Mouse (Mus musculus): ENCODE data around the gene Gm36176. TPM values are rescaled to one million over a fixed set of nuclear protein-coding genes. Genes with fewer than 3 reads are reported as not detected.
A peak's percentile ranks its signal among the peaks of the same experiment; 100 is the strongest.
"Not testable (repeated sequence)": the region's sequence is repeated elsewhere in the genome, so short reads cannot be mapped to it uniquely, and the experiment has no call there.

Gene Gm36176
- not detected in 2 replicates for total RNA-seq (2015; ENCODE audit: low replicate concordance)
- total RNA-seq (2017; ENCODE audit: low replicate concordance): not detected in 2 replicates

DNA sequence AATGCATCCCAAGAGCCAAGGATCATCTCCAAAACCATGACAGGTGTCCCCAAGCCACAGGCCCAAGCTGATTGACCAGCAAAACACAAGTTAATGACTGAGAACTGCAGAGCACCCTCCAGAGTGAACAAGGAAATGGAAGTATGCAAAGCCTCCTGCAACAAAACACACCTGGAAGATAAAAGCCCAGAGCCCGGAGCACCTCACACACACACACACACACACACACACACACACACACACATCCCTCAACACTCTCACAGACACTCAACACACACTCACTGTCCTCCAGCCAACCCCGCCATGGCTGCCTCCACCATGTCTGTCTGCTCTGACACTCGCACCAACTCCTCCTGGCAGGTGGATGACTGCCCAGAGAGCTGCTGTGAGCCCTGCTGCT lies at the start of gene Gm36176:
Gene Gm36176, plus strand, starts transcription at position 301 of the 400 bp plus-strand sequence.
- no peak for ATAC-seq (replicated peaks; ENCODE audit: low FRiP score, poor library complexity, severe bottlenecking)

- no peak for ATAC-seq (replicated peaks; ENCODE audit: low FRiP score, poor library complexity, severe bottlenecking)
Observed at GRCm38 (mm10) chr10:77797677-77798076, 48.9 kb upstream of the Gm36176 start.

DNA sequence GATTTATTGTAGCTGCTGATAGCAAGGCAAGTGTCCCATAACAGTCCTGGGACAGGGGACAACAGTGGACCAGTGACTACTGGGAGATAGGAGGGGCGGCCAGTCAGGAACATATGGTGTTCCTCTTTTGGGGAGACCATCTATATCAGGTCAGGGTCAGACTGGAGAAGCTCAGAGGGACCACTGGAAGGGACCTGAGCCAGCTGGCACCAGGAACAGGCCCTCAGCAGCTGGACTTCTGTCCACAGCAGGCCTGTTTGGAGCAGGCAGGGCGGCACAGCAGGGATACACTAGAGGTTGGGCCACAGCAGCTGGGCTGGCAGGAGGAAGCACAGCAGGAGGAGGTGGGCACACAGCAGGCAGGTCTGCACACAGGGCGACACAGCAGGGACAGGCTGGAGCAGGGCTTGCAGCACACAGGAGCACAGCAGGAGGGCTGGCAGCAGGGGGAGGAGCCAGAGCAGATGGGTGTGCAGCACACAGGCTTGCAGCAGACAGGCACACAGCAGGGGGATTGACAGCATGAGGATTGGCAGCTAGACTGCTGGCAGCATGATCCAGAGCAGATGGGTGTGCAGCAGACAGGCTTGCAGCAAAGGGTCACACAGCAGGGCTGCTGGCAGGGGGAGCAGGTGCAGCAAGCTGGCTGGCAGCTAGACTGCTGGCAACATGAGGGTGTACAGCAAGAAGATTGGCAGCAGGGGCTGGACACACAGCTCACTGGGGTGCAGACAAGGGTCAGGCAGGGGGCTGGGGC lies 48.3 kb upstream of the Gm36176 start:
- not testable (repeated sequence) for ATAC-seq (replicated peaks; ENCODE audit: low FRiP score, poor library complexity, severe bottlenecking)

GRCm38 (mm10) chr10:77798921-77799508 lies 47.6 kb upstream of the Gm36176 start, which contains the start of gene Gm19668:
Gm19668 (minus strand) TSS chr10:77799133.
- ATAC-seq (replicated peaks; ENCODE audit: low FRiP score, poor library complexity, severe bottlenecking): no peak

GRCm38 (mm10) chr10:77804095-77804494 lies 42.5 kb upstream of the Gm36176 start:
- ATAC-seq (replicated peaks; ENCODE audit: low FRiP score, poor library complexity, severe bottlenecking): no peak

- ATAC-seq (replicated peaks; ENCODE audit: low FRiP score, poor library complexity, severe bottlenecking): no peak
Observed at GRCm38 (mm10) chr10:77811743-77812142, 34.9 kb upstream of the Gm36176 start, which contains the start of gene Gm9507. Gm9507 (minus strand) TSS chr10:77811843.

GRCm38 (mm10) chr10:77814382-77814781 lies 32.2 kb upstream of the Gm36176 start, which contains the start of gene Gm2696:
Gm2696 (plus strand) TSS chr10:77814682.
- no peak for ATAC-seq (replicated peaks; ENCODE audit: low FRiP score, poor library complexity, severe bottlenecking)

GRCm38 (mm10) chr10:77815514-77815913 lies 31.1 kb upstream of the Gm36176 start:
- no peak for ATAC-seq (replicated peaks; ENCODE audit: low FRiP score, poor library complexity, severe bottlenecking)

GRCm38 (mm10) chr10:77818523-77818922 lies 28.1 kb upstream of the Gm36176 start:
- ATAC-seq (replicated peaks; ENCODE audit: low FRiP score, poor library complexity, severe bottlenecking): no peak

DNA sequence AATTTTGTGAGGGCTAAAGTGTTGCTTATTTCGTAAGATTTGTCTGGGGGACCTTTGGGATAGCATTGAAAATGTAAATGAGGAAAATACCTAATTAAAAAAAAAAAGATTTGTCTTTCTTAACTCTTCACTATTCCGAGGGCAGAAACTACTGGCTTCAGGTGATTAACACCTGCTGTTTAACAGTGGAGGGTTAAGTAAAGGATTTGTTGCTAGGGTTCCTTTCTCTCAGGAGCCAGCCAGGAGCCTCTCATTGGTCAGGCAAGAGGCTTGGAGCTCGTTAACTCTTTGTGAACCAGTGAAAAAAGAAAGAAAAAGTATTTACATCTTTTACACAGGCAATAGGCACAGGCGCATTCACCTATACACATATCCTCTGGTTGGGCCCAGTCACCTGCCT lies 27.4 kb upstream of the Gm36176 start:
- ATAC-seq (replicated peaks; ENCODE audit: low FRiP score, poor library complexity, severe bottlenecking): no peak

DNA sequence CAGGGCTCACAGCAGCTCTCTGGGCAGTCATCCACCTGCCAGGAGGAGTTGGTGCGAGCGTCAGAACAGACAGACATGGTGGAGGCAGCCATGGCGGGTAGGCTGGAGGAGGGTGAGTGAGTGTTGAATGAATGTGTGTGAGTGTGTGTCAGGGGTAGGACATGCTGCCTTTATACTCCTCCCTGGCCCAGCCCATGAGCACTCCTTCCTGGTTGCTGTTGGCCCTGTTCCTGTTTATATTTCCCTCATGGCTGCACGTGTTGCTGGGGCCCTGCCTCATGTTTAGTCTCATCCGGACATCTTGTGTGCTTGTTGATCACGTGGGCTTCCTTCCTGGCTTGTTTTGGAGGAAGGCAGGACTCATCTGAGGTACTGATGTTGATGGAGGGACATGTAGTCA lies 19.7 kb upstream of the Gm36176 start, which contains the start of gene Krtap10-4:
Gene Krtap10-4, minus strand, starts transcription at position 145 of the 400 bp plus-strand sequence.
- no peak for ATAC-seq (replicated peaks; ENCODE audit: low FRiP score, poor library complexity, severe bottlenecking)

DNA sequence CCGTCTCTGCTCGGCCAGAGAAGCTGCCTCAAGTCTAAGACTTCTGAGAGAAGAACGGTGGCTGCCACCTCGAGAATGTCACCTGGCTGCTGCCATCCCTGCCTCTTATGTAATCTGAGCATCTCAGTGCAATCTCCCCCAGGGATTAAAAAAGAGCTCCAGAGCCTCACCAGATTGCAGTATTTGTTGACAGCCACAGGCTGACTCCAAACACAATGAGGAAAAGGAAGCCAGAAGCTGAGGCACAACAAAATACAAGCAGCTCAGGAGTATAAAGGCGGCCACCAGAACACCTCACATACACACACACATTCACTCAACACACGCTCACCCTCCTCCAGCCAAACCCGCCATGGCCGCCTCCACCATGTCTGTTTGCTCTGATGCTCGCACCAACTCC lies 11.0 kb upstream of the Gm36176 start, which contains the start of gene Krtap10-10:
Gene Krtap10-10, plus strand, starts transcription at position 301 of the 400 bp plus-strand sequence.
- no peak for ATAC-seq (replicated peaks; ENCODE audit: low FRiP score, poor library complexity, severe bottlenecking)

GRCm38 (mm10) chr10:77839006-77839405 lies 7.6 kb upstream of the Gm36176 start:
- ATAC-seq (replicated peaks; ENCODE audit: low FRiP score, poor library complexity, severe bottlenecking): no peak

DNA sequence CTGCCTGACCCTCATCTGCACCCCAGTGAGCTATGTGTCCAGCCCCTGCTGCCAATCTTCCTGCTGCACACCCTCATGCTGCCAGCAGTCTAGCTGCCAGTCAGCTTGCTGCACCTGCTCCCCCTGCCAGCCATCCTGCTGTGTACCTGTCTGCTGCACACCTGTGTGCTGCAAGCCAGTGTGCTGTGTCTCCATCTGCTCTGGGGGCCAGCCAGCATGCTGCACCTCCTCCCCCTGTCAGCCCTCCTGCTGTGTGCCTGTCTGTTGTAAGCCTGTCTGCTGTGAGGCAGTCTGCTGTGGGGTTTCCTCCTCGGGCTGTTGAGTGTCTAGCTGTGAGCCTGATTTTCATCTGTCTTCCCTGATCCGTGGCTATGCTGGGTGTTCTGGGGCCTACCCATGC lies 358 bp downstream of the Gm36176 start:
- no peak for ATAC-seq (replicated peaks; ENCODE audit: low FRiP score, poor library complexity, severe bottlenecking)

GRCm38 (mm10) chr10:77847538-77847937 lies 935 bp downstream of the Gm36176 start:
- 0 out of 2 replicates have a peak, but pooled peaks have one; percentile 19 for ATAC-seq (replicated peaks; ENCODE audit: low FRiP score, poor library complexity, severe bottlenecking)

- ATAC-seq (replicated peaks; ENCODE audit: low FRiP score, poor library complexity, severe bottlenecking): no peak
Observed at GRCm38 (mm10) chr10:77852559-77852958, 6.0 kb downstream of the Gm36176 start, which contains the start of gene Gm10318. Gm10318 (plus strand) TSS chr10:77852859.

GRCm38 (mm10) chr10:77861675-77862074 lies 15.1 kb downstream of the Gm36176 start, which contains the start of gene Gm3285:
Gm3285 (plus strand) TSS chr10:77861975.
- ATAC-seq (replicated peaks; ENCODE audit: low FRiP score, poor library complexity, severe bottlenecking): no peak

DNA sequence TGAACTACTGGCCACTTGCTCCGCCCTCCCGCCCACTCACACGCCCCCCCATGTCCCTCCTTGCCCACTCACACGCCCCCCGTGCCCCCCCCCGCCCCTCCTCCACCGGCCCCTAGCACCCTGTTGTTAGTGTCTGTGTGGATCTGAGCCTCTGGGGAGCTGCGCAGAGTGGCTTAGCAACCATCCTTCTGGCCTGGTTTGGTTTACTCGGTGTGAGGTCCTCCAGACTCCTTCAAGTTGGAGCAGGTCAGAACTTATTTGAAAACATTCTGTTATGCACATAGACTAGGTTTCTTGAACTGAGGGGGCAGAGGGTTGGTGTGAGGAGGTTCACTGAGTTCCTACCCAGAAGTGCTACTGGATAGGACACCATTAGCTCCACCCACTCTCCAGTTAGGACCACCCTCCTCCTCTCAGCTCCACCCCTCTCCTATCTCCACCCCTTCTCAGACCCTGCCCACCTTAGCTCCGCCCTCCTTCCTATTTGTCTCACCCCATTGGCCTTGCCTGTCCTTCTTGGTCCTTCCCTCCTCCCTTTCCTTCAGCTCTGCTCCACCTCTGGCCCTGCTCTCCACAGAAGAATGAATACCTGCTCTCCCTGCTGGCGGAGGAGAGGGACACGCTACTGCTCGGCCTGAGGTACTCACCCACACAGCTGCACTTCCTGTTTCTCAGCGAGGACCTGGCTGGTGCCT lies 17.6 kb downstream of the Gm36176 start:
- ATAC-seq (replicated peaks; ENCODE audit: low FRiP score, poor library complexity, severe bottlenecking): 0 out of 2 replicates have a peak, but pooled peaks have one; percentile 33

- ATAC-seq (replicated peaks; ENCODE audit: low FRiP score, poor library complexity, severe bottlenecking): no peak
Observed at GRCm38 (mm10) chr10:77864762-77865143, 18.1 kb downstream of the Gm36176 start.

GRCm38 (mm10) chr10:77867546-77867945 lies 20.9 kb downstream of the Gm36176 start:
- no peak for ATAC-seq (replicated peaks; ENCODE audit: low FRiP score, poor library complexity, severe bottlenecking)

All from erythroid progenitor cell, adult 5-6 weeks (primary cell).